Mouse (Mus musculus) heart, postnatal 4 days (tissue): ENCODE measurements at regions not wholly inside any gene's neighbourhood (a gene's known extent, or its start where the extent isn't known, plus 50 kb on each side); places are given as distances from the start of the nearest gene placed in this dataset.

ENCODE experiments used
- DNase-seq: peaks from one replicate; pipeline ENCODE4 v3.0.0; 2021
- microRNA-seq, 2 experiments: library from miRNA; unstranded; fragments of <30 nt; microRNA quantifications; one replicate each; pipeline ENCODE4 v1.2.0; 2021 to 2022

GRCm38 (mm10) chr6:107378489-107378888, 151.1 kb upstream of the Lrrn1 start:
- DNase-seq: no peak

DNA sequence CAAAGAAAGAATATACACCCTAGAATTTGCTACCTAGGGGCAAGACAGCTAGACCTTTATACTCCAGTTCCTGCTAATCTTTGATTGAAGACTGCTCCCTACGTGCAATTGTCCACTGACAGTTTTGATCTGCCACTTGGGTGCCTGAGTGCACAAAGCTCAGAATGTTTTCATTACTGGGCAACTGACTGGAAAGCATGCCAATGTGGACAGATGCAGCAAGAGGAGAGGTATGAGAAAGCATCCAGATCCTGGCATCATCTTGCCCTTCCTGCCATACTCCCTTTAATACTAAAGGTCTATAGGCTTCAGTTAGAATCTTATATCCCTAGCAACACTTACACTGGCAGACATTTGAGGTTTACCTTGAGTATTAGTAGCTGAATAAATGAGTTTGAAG, 148.9 kb upstream of the Lrrn1 start:
- no peak for DNase-seq

DNA sequence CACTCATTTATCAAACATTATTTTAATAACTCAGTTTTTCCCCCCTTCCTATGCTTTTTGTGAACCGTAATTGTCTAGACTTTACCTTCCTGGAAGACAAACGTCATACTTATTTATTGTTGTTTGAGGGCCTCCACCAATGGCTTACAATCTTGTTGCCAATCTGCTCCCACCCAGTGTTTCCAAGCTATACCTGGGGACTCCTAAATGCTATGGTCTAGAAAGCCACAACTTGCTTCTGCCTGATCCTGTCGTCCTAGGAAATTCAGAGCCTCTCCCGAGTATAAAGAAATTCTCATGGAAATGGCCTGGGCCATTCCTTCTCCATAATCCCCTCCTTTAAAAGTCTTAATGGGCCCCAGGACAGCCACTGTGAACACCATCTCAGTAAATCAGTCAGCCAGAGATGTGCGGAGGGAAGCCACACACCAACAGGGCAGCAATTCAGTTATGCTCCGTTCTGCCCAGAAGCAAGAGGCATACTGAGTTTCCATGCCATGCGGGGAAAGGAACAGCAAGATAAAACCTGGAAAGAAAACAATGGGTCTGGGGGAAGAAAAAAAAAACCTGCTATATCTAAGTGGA, 143.4 kb upstream of the Lrrn1 start:
- no peak for DNase-seq

GRCm38 (mm10) chr6:107389892-107390291, 139.7 kb upstream of the Lrrn1 start:
- no peak for DNase-seq

- DNase-seq: no peak
These were observed 135.0 kb upstream of the Lrrn1 start for GRCm38 (mm10) chr6:107394611-107395010.

DNA sequence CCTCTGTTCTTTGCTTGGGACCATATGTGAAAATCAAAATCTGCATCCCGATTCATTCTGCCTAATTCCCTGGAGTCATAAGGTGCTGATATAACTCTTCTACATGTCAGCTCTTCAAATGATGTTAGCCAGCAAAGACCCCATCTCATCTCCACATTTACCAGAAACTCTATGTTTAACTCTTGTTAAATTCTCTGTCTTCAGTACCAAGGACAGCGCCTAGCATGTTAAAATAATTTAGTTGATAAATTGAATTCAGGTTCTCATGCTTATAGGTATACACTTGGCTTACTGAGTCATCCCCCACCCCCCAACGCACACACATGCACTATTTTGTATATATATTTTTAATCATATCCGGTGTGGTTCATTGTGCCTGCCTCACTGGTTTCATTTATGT, 113.8 kb upstream of the Lrrn1 start:
- no peak for DNase-seq

DNA sequence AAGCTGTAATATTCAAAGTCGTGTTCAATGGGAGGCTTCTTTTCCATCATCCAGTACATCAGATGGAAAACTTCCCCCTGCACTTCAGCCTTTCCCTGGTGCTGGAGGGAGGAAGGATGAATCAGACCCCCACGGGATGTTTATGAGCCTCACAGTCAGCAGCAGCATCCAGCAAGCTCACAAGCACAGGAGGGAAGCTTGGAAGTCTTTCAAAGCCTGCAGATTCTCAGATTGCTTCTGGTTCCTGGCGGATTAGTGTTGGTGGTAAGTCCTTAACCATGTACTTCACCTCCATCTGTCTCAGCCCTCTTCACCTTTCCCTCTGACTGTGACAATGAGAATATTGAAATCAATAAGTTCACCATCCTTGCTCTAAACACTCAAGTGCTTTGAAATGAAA, 107.5 kb upstream of the Lrrn1 start:
- no peak for DNase-seq

GRCm38 (mm10) chr6:107426529-107426928, 103.0 kb upstream of the Lrrn1 start:
- no peak for DNase-seq

DNA sequence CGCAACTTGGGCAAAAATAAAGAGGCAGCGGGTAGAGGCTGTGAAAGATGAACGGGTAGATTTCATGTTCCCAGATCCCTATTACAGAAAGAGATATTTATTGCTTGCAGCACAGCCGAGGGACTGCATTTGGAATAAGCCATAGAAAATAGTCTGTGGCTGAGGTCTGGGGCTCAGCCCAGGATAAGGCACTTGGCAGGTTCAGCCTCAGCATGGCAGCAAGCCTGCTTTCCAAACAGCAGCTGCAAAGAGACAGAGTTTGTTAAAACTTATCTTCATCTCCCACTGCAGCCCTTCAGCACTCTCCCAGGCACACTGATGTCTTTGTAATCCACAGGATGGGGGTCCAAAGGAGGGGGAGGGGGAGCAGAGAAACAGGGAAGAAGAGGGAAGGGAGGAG, 98.5 kb upstream of the Lrrn1 start:
- peak; percentile 6 for DNase-seq

- DNase-seq: no peak
These were observed 87.5 kb upstream of the Lrrn1 start for GRCm38 (mm10) chr6:107442058-107442457.

- DNase-seq: no peak
These were observed 85.2 kb upstream of the Lrrn1 start for GRCm38 (mm10) chr6:107444336-107444735.

GRCm38 (mm10) chr6:107459220-107459619, 70.3 kb upstream of the Lrrn1 start:
- no peak for DNase-seq

DNA sequence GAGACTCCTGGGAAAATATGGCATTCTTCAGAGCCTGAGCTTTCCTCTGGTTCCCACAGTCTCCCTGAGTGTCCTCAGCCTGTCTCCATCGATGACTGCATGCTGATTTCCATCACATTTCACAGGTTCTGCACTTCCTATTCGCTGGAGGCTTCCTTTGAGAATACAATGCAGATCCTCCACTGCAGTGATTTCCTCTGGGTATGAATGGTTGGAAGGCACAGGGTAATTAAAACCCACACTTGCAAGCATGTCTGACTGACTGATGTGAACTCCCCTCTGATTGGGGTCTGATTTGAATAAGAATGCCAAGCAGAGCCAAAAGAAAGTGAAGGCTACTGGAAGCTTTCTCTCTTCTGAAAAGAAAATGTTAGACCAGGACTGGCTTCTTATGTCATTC, 67.1 kb upstream of the Lrrn1 start:
- DNase-seq: no peak

DNA sequence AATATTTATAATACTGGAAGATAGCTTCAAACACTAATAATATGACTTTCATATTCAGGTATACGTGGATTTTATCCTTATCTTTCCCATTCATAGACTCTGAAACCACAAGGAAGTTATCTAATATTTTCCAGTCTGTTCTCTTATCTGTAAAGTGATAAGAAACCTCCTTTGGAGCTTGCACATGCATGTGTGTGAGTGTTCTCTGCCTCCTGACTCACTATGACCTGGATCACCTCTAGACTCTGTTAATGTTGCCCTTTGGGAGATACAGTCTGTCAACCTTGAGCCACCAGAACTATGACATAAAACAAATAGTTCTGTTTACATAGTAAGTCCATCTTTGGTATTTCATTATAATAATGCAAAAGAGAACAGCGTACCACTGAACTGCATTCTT, 56.2 kb upstream of the Lrrn1 start:
- DNase-seq: no peak

DNA sequence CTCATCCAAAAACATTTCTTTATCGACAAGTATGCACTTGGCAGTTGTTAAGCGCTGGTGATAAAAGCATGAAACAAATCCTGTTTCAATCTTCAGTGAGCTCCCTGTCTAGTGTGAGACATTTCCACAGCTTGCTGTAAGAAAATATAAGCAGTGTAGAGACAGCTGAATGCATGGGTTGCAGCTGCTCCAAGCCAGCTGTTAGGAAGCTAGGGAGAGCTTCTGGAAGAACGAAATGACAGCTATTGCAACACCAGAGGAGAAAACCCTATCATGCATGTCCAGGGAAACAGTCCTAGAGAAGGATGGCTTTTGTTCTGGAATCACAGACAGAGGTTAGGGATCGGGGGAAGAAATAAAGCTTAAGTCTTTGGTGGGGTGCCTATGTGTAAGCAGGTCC, 55.4 kb upstream of the Lrrn1 start:
- no peak for DNase-seq

Small RNA genes in the stretch of these regions (microRNA-seq; reads per million reads assigned to microRNA genes)
- gene Gm27690: 0 reads per million in 2 experiments
